Mouse (Mus musculus): ENCODE results near the gene BC117090. TPM values are rescaled to one million over a fixed set of nuclear protein-coding genes. Genes with fewer than 3 reads are reported as not detected.

Gene BC117090
- not detected for polyA plus RNA-seq (2014; fragmentation: Illumina TruSeq; extraction: RNeasy Lipid Tissue Mini Kit (QIAGEN cat#74804); ENCODE audit: low read depth, low replicate concordance)

GRCm38 (mm10) chr16:36334232-36334631 is at the start of gene BC117090:
Gene BC117090 (minus strand): TSS chr16:36334332.

GRCm38 (mm10) chr16:36367648-36368047 is 33.5 kb upstream of the BC117090 start, which contains the start of gene BC100530:
Gene BC100530 (minus strand): TSS chr16:36367748.

GRCm38 (mm10) chr16:36276796-36277195 is 57.3 kb downstream of the BC117090 start, which contains the start of gene Stfa1:
Gene Stfa1 (plus strand): TSS chr16:36276951.

Other genes starting within 250 kb of the BC117090 start
- not detected for gene Csta1, start 203.1 kb downstream of the BC117090 start, polyA plus RNA-seq (2014; fragmentation: Illumina TruSeq; extraction: RNeasy Lipid Tissue Mini Kit (QIAGEN cat#74804); ENCODE audit: low read depth, low replicate concordance)
- gene Stfa2l1, start 177.5 kb downstream of the BC117090 start, polyA plus RNA-seq (2014; fragmentation: Illumina TruSeq; extraction: RNeasy Lipid Tissue Mini Kit (QIAGEN cat#74804); ENCODE audit: low read depth, low replicate concordance) = not detected
- not detected for gene Gm5483, start 150.1 kb downstream of the BC117090 start, polyA plus RNA-seq (2014; fragmentation: Illumina TruSeq; extraction: RNeasy Lipid Tissue Mini Kit (QIAGEN cat#74804); ENCODE audit: low read depth, low replicate concordance)
- not detected for gene Gm5416, start 123.9 kb downstream of the BC117090 start, polyA plus RNA-seq (2014; fragmentation: Illumina TruSeq; extraction: RNeasy Lipid Tissue Mini Kit (QIAGEN cat#74804); ENCODE audit: low read depth, low replicate concordance)
- gene 2010005H15Rik, start 112.9 kb downstream of the BC117090 start, polyA plus RNA-seq (2014; fragmentation: Illumina TruSeq; extraction: RNeasy Lipid Tissue Mini Kit (QIAGEN cat#74804); ENCODE audit: low read depth, low replicate concordance) = not detected
- gene Stfa1, start 57.4 kb downstream of the BC117090 start, polyA plus RNA-seq (2014; fragmentation: Illumina TruSeq; extraction: RNeasy Lipid Tissue Mini Kit (QIAGEN cat#74804); ENCODE audit: low read depth, low replicate concordance) = not detected
- not detected for gene BC100530, start 33.4 kb upstream of the BC117090 start, polyA plus RNA-seq (2014; fragmentation: Illumina TruSeq; extraction: RNeasy Lipid Tissue Mini Kit (QIAGEN cat#74804); ENCODE audit: low read depth, low replicate concordance)
- gene Stfa2, start 74.1 kb upstream of the BC117090 start, polyA plus RNA-seq (2014; fragmentation: Illumina TruSeq; extraction: RNeasy Lipid Tissue Mini Kit (QIAGEN cat#74804); ENCODE audit: low read depth, low replicate concordance) = not detected
- not detected for gene Stfa3, start 121.1 kb upstream of the BC117090 start, polyA plus RNA-seq (2014; fragmentation: Illumina TruSeq; extraction: RNeasy Lipid Tissue Mini Kit (QIAGEN cat#74804); ENCODE audit: low read depth, low replicate concordance)
- gene Casr, start 227.8 kb upstream of the BC117090 start, polyA plus RNA-seq (2014; fragmentation: Illumina TruSeq; extraction: RNeasy Lipid Tissue Mini Kit (QIAGEN cat#74804); ENCODE audit: low read depth, low replicate concordance) = not detected